Mouse (Mus musculus) MEL (cell line): ENCODE measurements at regions not wholly inside any gene's neighbourhood (a gene's known extent, or its start where the extent isn't known, plus 50 kb on each side); places are given as distances from the start of the nearest gene placed in this dataset.

ENCODE experiments used
- DNase-seq: peaks from one replicate; pipeline ENCODE4 v3.0.0; 2011; ENCODE audit warnings: low read depth, low spot score
- H3K27ac ChIP-seq: 2 replicates; pipeline ENCODE4 v1.5.1; 2012; ENCODE audit warnings: low read depth, mild to moderate bottlenecking, control low read depth, low read length, moderate library complexity; ENCODE audit not compliant: control insufficient read depth
- H3K27me3 ChIP-seq, 2 experiments: fragments of 150-350 bp in 1 of 2; sonication (generic) in 1 of 2; 2 replicates each; pipeline ENCODE4 v1.6.1; 2012; ENCODE audit warnings: low read length in 2 of 2, mild to moderate bottlenecking in 2 of 2, improper control_type of control experiment in 1 of 2, moderate library complexity in 1 of 2; ENCODE audit not compliant: insufficient read depth in 2 of 2, control insufficient read depth in 1 of 2
- H3K36me3 ChIP-seq, 2 experiments: 2 replicates each; pipeline ENCODE4 v1.6.1; 2012 to 2014; ENCODE audit warnings: low read length in 2 of 2, improper control_type of control experiment in 1 of 2, inconsistent platforms in 1 of 2, mild to moderate bottlenecking in 1 of 2; ENCODE audit not compliant: insufficient read depth in 2 of 2, control insufficient read depth in 1 of 2
- H3K4me1 ChIP-seq, 2 experiments: fragments of 150-350 bp in 1 of 2; sonication (generic) in 1 of 2; 2 replicates each; pipeline ENCODE4 v1.6.1; 2012; ENCODE audit warnings: low read length in 2 of 2, improper control_type of control experiment in 1 of 2, mild to moderate bottlenecking in 1 of 2; ENCODE audit not compliant: insufficient read depth in 2 of 2, control insufficient read depth in 1 of 2
- H3K4me3 ChIP-seq, 2 experiments: fragments of 150-350 bp in 1 of 2; sonication (generic) in 1 of 2; 2 replicates each; pipeline ENCODE4 v1.5.1; 2012; ENCODE audit warnings: low read depth in 2 of 2, low read length in 2 of 2, mild to moderate bottlenecking in 2 of 2, moderate library complexity in 2 of 2, control low read depth in 1 of 2, improper control_type of control experiment in 1 of 2; ENCODE audit not compliant: control insufficient read depth in 1 of 2, insufficient read depth in 1 of 2
- H3K79me2 ChIP-seq: 2 replicates; pipeline ENCODE4 v1.6.1; 2012; ENCODE audit warnings: mild to moderate bottlenecking, low read length, moderate library complexity; ENCODE audit not compliant: control insufficient read depth, poor library complexity, insufficient read depth
- H3K9ac ChIP-seq: 2 replicates; pipeline ENCODE4 v1.6.1; 2012; ENCODE audit warnings: low read depth, mild to moderate bottlenecking, control low read depth, low read length, moderate library complexity; ENCODE audit not compliant: control insufficient read depth, poor library complexity, severe bottlenecking
- H3K9me3 ChIP-seq: fragments of 150-350 bp; sonication (generic); replicated peaks from 2 replicates; pipeline ENCODE4 v1.6.1; 2012; ENCODE audit warnings: mild to moderate bottlenecking, low read length, improper control_type of control experiment, moderate library complexity; ENCODE audit not compliant: insufficient read depth
- BHLHE40 ChIP-seq: IDR thresholded peaks from 2 replicates; pipeline ENCODE4 v1.6.1; 2012; ENCODE audit warnings: low read depth, mild to moderate bottlenecking, inconsistent platforms, low read length, improper control_type of control experiment, borderline replicate concordance
- CHD2 ChIP-seq: IDR thresholded peaks from 2 replicates; pipeline ENCODE4 v1.6.1; 2011; ENCODE audit warnings: low read length, improper control_type of control experiment
- CTCF ChIP-seq, 3 experiments: IDR thresholded peaks in 2 of 3; conservative IDR thresholded peaks in 1 of 3; 2 replicates each; pipeline ENCODE4 v1.5.1; 2011 to 2012; ENCODE audit warnings: low read length in 3 of 3, low read depth in 2 of 3, mild to moderate bottlenecking in 2 of 3, improper control_type of control experiment in 1 of 3, inconsistent platforms in 1 of 3, mixed read lengths in 1 of 3, moderate library complexity in 1 of 3; ENCODE audit not compliant: control insufficient read depth in 1 of 3, insufficient read depth in 1 of 3, poor library complexity in 1 of 3, severe bottlenecking in 1 of 3
- E2F4 ChIP-seq: IDR thresholded peaks from 2 replicates; pipeline ENCODE4 v1.6.1; 2011; ENCODE audit warnings: low read depth, low read length, improper control_type of control experiment, borderline replicate concordance
- ELF1 ChIP-seq: IDR thresholded peaks from 2 replicates; pipeline ENCODE4 v1.6.1; 2014; ENCODE audit warnings: low read depth, mild to moderate bottlenecking, inconsistent platforms, low read length, improper control_type of control experiment, moderate library complexity
- EP300 ChIP-seq, 2 experiments: IDR thresholded peaks; 2 replicates each; pipeline ENCODE4 v1.6.1; 2011; ENCODE audit warnings: improper control_type of control experiment in 2 of 2, low read length in 2 of 2, low read depth in 1 of 2, mild to moderate bottlenecking in 1 of 2
- ETS1 ChIP-seq: IDR thresholded peaks from 2 replicates; pipeline ENCODE4 v1.6.1; 2012; ENCODE audit warnings: low read depth, mild to moderate bottlenecking, inconsistent platforms, low read length, improper control_type of control experiment, moderate library complexity
- GABPA ChIP-seq: IDR thresholded peaks from 2 replicates; pipeline ENCODE4 v1.6.1; 2012; ENCODE audit warnings: low read depth, mild to moderate bottlenecking, inconsistent platforms, low read length, improper control_type of control experiment, moderate library complexity
- GATA1 ChIP-seq: IDR thresholded peaks from 2 replicates; pipeline ENCODE4 v1.6.1; 2011; ENCODE audit warnings: low read depth, low read length, improper control_type of control experiment
- JUND ChIP-seq: IDR thresholded peaks from 2 replicates; pipeline ENCODE4 v1.6.1; 2011; ENCODE audit warnings: low read depth, mild to moderate bottlenecking, improper control_type of control experiment, low read length
- MXI1 ChIP-seq: IDR thresholded peaks from 2 replicates; pipeline ENCODE4 v1.6.1; 2011; ENCODE audit warnings: mild to moderate bottlenecking, low read depth, low read length, improper control_type of control experiment
- MYC ChIP-seq: IDR thresholded peaks from 2 replicates; pipeline ENCODE4 v1.6.1; 2011; ENCODE audit warnings: low read depth, mild to moderate bottlenecking, low read length, improper control_type of control experiment, moderate library complexity
- NRF1 ChIP-seq: IDR thresholded peaks from 2 replicates; pipeline ENCODE4 v1.6.1; 2014; ENCODE audit warnings: low read depth, mild to moderate bottlenecking, inconsistent platforms, low read length, improper control_type of control experiment, moderate library complexity; ENCODE audit not compliant: poor library complexity, insufficient read depth, severe bottlenecking
- POLR2AphosphoS5 ChIP-seq: IDR thresholded peaks from 2 replicates; pipeline ENCODE4 v1.6.1; 2012; ENCODE audit warnings: low read depth, borderline replicate concordance, mild to moderate bottlenecking, inconsistent platforms, low read length, moderate library complexity, mixed read lengths
- SMC3 ChIP-seq: IDR thresholded peaks from 2 replicates; pipeline ENCODE4 v1.6.1; 2011; ENCODE audit warnings: low read depth, low read length, improper control_type of control experiment
- UBTF ChIP-seq: IDR thresholded peaks from 2 replicates; pipeline ENCODE4 v1.6.1; 2012; ENCODE audit warnings: low read depth, mild to moderate bottlenecking, inconsistent platforms, low read length, improper control_type of control experiment, moderate library complexity, borderline replicate concordance; ENCODE audit not compliant: insufficient read depth
- USF1 ChIP-seq: IDR thresholded peaks from 2 replicates; pipeline ENCODE4 v1.6.1; 2014; ENCODE audit warnings: low read depth, mild to moderate bottlenecking, inconsistent platforms, low read length, improper control_type of control experiment, moderate library complexity
- ZC3H11A ChIP-seq: IDR thresholded peaks from 2 replicates; pipeline ENCODE4 v1.6.1; 2012; ENCODE audit warnings: low read depth, mild to moderate bottlenecking, inconsistent platforms, low read length, improper control_type of control experiment
- ZMIZ1 ChIP-seq: IDR thresholded peaks from 2 replicates; pipeline ENCODE4 v1.6.1; 2012; ENCODE audit warnings: low read depth, mild to moderate bottlenecking, inconsistent platforms, low read length, improper control_type of control experiment, moderate library complexity
- ZNF384 ChIP-seq: IDR thresholded peaks from 2 replicates; pipeline ENCODE4 v1.6.1; 2012; ENCODE audit warnings: low read depth, mild to moderate bottlenecking, inconsistent platforms, low read length, improper control_type of control experiment

GRCm38 (mm10) chr1:194452480-194452879 is 165.5 kb upstream of the Plxna2 start:
- DNase-seq, result no peak
- TF ChIP-seq MXI1, result no peak
- no peak for TF ChIP-seq CTCF (IDR thresholded peaks at IDR 0.05 in 2 of 3, conservative IDR thresholded peaks at IDR 0.05 in 1 of 3; ENCODE audit: control insufficient read depth in 1 of 3, insufficient read depth in 1 of 3, low read depth in 2 of 3, low read length in 3 of 3, poor library complexity in 1 of 3, severe bottlenecking in 1 of 3)
- H3K9me3 ChIP-seq, result no peaks in the 10 kb centered on the region
- H3K9ac ChIP-seq, result no peak overlapping the region
- no peaks in the 10 kb centered on the region for H3K36me3 ChIP-seq
- H3K4me1 ChIP-seq, result no peaks in the 10 kb centered on the region
- H3K27ac ChIP-seq, result no peak overlapping the region
- H3K79me2 ChIP-seq, result no peaks in the 10 kb centered on the region
- no peak overlapping the region for H3K4me3 ChIP-seq
- no peaks in the 10 kb centered on the region for H3K27me3 ChIP-seq

GRCm38 (mm10) chr1:194443681-194444080 is 174.3 kb upstream of the Plxna2 start:
- Histone ChIP-seq H3K9me3 (no peaks in the 10 kb centered on the region), H3K4me1 (no peaks in the 10 kb centered on the region), H3K9ac (no peak overlapping the region), H3K27ac (no peak overlapping the region), H3K27me3 (no peaks in the 10 kb centered on the region), H3K79me2 (no peaks in the 10 kb centered on the region), H3K4me3 (no peak overlapping the region), H3K36me3 (no peaks in the 10 kb centered on the region)
- TF ChIP-seq E2F4 (no peak), ZC3H11A (no peak), JUND (no peak), ZMIZ1 (no peak), GABPA (no peak), MYC (no peak), GATA1 (no peak), SMC3 (no peak), UBTF (no peak)
- DNase-seq, result no peak

- no peaks in the 10 kb centered on the region for H3K9me3 ChIP-seq
- TF ChIP-seq ZC3H11A (no peak), ZNF384 (no peak), BHLHE40 (no peak), POLR2AphosphoS5 (no peak), ETS1 (no peak), EP300 (IDR thresholded peaks at IDR 0.05; ENCODE audit: low read depth in 1 of 2, low read length in 2 of 2) (no peak), JUND (no peak), ELF1 (no peak), UBTF (no peak), NRF1 (no peak), USF1 (no peak), CHD2 (no peak), MXI1 (no peak)
- H3K4me1 ChIP-seq, result no peaks in the 10 kb centered on the region
- no peak overlapping the region for H3K9ac ChIP-seq
- no peaks in the 10 kb centered on the region for H3K27me3 ChIP-seq
- no peak overlapping the region for H3K4me3 ChIP-seq
- H3K36me3 ChIP-seq, result no peaks in the 10 kb centered on the region
- no peak overlapping the region for H3K27ac ChIP-seq
- no peak for DNase-seq
- no peaks in the 10 kb centered on the region for H3K79me2 ChIP-seq
Measured at GRCm38 (mm10) chr1:194437301-194437700, 180.7 kb upstream of the Plxna2 start.
